ENCODE assay signal across 28 mouse cellular contexts in genomic region chr11:115147813-115148212, GRCm38 (mm10). TPM values are rescaled to one million over a fixed set of nuclear protein-coding genes. Genes with fewer than 3 reads are reported as not detected.
"Had no signal": no experiment of that assay in that cellular context is flagged by ENCODE, and none has a peak within 500 bp of the region (broad histone marks: within the 10 kb centered on the region; RNA-seq: fewer than 3 reads in every experiment).

No protein-coding gene starts in this region.

- H3K4me2 ChIP-seq: limb, embryonic 12.5 days; limb, embryonic 13.5 days; limb, embryonic 15.5 days; liver, embryonic 11.5 days; liver, embryonic 12.5 days; liver, embryonic 13.5 days; liver, embryonic 15.5 days; lung, embryonic 14.5 days; lung, embryonic 15.5 days; midbrain, embryonic 11.5 days; midbrain, embryonic 12.5 days; midbrain, embryonic 13.5 days; midbrain, embryonic 15.5 days; neural tube, embryonic 12.5 days had no signal

- DNase-seq: left cerebral cortex, postnatal 4 days; liver; liver, embryonic 13.5 days; liver, postnatal 0 days; lung, adult 18-20 months; lung, adult 2 months; lung, embryonic 14.5 days; lung, postnatal 14 days; lung, postnatal 36 days; lung, postnatal 4 days; midbrain, embryonic 14.5 days had no signal

- H3K36me3 ChIP-seq: limb, embryonic 10.5 days; limb, embryonic 12.5 days; limb, embryonic 13.5 days; limb, embryonic 15.5 days; liver, embryonic 12.5 days; liver, embryonic 13.5 days; liver, embryonic 15.5 days; lung, embryonic 15.5 days; midbrain, embryonic 10.5 days; midbrain, embryonic 12.5 days; midbrain, embryonic 13.5 days; midbrain, embryonic 15.5 days; neural tube, embryonic 12.5 days had no signal

- H3K4me3 ChIP-seq: left cerebral cortex, adult 2 months; limb, embryonic 10.5 days; limb, embryonic 12.5 days; limb, embryonic 13.5 days; limb, embryonic 15.5 days; liver, embryonic 12.5 days; liver, embryonic 13.5 days; liver, embryonic 15.5 days; lung, embryonic 15.5 days; megakaryocyte, embryonic 14.5 days; midbrain, embryonic 10.5 days; midbrain, embryonic 12.5 days; midbrain, embryonic 13.5 days; midbrain, embryonic 15.5 days; neural tube, embryonic 12.5 days had no signal

RNA-seq across cellular contexts. Expression of gene Cd300lf, which starts 14.0 kb away (rescaled TPM):
- polyA plus RNA-seq: midbrain, embryonic 11.5 days; midbrain, embryonic 14.5 days; neural tube, embryonic 11.5 days; neural tube, embryonic 12.5 days had no signal
